Mouse (Mus musculus): ENCODE measurements around the gene Fam107b.

DNA sequence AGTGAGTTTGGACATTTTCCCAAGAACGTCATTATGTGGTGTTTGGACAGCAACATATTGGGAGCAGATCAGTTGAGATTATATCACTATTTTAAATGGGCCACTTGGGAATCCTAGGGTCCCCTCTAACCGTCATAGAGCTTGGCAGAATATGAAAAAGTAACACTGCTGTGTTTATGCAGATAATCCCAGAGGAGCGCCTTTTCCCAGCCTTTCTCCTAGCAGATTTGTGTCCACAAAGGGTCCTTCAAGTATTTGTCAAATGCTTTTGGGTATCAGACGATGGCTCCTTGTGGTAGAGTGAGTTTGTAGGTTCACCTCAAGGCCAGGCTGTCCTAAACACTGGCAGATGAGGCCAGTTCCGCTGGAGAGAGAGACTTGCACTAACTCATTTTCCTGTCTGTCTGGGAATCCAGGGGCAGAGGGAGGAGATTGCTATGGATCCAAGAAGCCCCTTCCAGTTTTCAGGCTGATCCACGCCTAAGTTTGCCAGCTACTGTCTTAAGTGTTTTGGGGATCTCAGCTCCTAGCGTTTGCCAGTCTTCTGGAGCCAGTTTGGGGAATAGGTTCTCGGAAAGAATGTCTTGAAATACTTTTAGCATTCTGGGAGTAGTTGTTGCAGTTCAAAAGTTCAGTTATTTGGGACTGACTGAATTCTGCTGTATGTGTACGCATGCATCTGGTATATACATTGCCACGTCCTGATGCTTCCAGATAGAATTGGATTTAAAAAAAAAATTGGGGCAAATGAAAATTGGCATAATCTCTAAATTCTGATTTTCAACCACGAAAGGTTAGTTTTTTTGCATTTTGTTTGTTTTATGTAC is 195.9 kb downstream of the Fam107b start:
- TF ChIP-seq ZNF384 (IDR thresholded peaks at IDR 0.05; ENCODE audit: low read depth, low read length) (no peak), CHD2 (IDR thresholded peaks at IDR 0.05; ENCODE audit: low read depth, low read length) (no peak)
